Mouse (Mus musculus) brain, embryonic 14.5 days (tissue): ENCODE measurements around the gene Zfp52. TPM values are rescaled to one million over a fixed set of nuclear protein-coding genes. Genes with fewer than 3 reads are reported as not detected.
A peak's percentile ranks its signal among the peaks of the same experiment; 100 is the strongest.

Source experiments
- DNase-seq: peaks from one replicate; pipeline ENCODE4 v3.0.0-alpha.2; 2011; ENCODE audit warnings: low read depth
- CTCF ChIP-seq: fragments of 200-500 bp; IDR thresholded peaks from 2 replicates; pipeline ENCODE4 v1.5.1; 2012; ENCODE audit warnings: inconsistent platforms, mild to moderate bottlenecking, moderate library complexity, borderline replicate concordance; ENCODE audit not compliant: insufficient read depth, insufficient read length; ENCODE audit errors: extremely low read depth
- POLR2A ChIP-seq: fragments of 200-500 bp; IDR thresholded peaks from 2 replicates; pipeline ENCODE4 v1.6.1; 2012; ENCODE audit warnings: mild to moderate bottlenecking, inconsistent platforms, borderline replicate concordance; ENCODE audit not compliant: poor library complexity, insufficient read depth, insufficient read length, severe bottlenecking; ENCODE audit errors: extremely low read depth
- polyA plus RNA-seq: library from polyadenylated mRNA; depleted of rRNA; stranded (reverse); fragments of >200 nt; gene quantifications from 2 replicates; pipeline ENCODE4 v1.2.3, GENCODE M21; 2012

Zfp52 gene
- polyA plus RNA-seq, 1 experiment: 1.5 TPM

GRCm38 (mm10) chr17:21517130-21517671 is 18.1 kb upstream of the Zfp52 start:
- TF ChIP-seq CTCF: no peak
- TF ChIP-seq POLR2A: no peak
- no peak for DNase-seq

GRCm38 (mm10) chr17:21526270-21526669 is 9.1 kb upstream of the Zfp52 start:
- DNase-seq: no peak
- TF ChIP-seq POLR2A (no peak), CTCF (no peak)

GRCm38 (mm10) chr17:21530645-21531330 is 4.6 kb upstream of the Zfp52 start:
- peak; percentile 3 for DNase-seq
- TF ChIP-seq POLR2A (no peak), CTCF (no peak)

DNA sequence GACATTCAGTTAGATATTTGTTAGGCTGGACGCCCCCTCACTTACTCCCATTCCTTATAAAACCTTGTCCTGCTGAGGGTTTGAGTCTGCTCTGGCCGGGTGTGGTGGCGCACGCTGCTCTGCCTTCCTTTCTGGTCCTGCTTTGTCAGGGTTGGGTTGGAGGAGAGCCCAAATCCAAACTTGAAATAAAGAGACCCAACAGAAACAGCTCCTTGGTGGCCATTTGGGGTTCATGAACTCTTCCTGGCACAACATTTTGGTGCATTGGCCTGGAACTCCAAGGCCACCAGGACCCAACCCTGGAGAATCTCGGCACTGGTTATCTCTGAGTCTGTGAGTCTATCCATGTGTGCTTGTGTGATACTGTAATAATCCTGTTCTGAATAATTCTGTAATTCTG is 3.7 kb upstream of the Zfp52 start:
- TF ChIP-seq CTCF: no peak
- no peak for TF ChIP-seq POLR2A

DNA sequence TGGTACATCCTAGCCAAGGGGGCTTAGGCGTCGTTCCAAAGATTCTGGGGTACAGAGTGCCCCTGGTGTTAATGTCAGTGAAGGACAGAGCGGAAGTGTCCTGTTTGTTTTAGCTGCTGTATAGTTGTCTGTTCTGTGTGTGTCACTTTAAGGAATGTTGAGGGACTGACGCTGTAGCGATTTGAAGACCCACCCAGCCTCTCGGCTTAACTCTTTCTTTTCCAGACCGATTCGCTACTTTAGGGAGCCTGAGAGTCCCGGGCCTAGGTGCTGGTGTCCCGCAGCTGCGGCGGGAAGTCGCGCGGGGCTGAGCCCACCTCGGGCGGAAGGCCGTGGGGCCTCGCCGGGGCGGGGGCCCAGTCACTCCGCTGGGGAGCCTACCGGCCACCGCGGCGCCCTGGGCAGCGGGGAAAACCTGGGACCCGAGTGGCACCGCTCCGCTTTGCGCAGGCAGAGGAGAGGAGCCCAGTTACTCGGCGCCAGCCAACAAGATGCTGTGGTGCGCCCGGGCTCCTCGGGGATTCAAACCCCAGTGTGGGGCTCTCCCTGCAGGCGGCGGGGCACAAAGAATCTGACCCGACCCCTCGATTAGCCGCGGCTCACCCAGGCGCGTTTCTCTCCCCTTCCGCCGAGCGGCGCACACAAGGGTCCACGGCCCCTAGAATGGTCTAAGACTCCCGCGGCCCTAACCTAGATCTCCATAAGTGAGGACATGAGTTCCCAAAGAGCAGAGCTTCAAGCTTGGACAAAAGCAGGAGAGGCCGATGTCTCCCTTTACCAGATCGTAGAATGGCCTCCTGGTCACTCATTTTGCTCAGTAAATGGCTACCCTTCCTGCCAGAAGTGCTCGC is 3.0 kb upstream of the Zfp52 start:
- DNase-seq: peak; percentile 95
- TF ChIP-seq POLR2A: peak; percentile 30; the same call in 1 of the 2 replicates
- peak; percentile 11; the same call in 1 of the 2 replicates for TF ChIP-seq CTCF

More for the DNA sequence above, 3.7 kb upstream of the Zfp52 start:
- DNase-seq: no peak

- DNase-seq: no peak
- TF ChIP-seq POLR2A (no peak), CTCF (no peak)
Measured at GRCm38 (mm10) chr17:21533961-21534360, 1.4 kb upstream of the Zfp52 start.

DNA sequence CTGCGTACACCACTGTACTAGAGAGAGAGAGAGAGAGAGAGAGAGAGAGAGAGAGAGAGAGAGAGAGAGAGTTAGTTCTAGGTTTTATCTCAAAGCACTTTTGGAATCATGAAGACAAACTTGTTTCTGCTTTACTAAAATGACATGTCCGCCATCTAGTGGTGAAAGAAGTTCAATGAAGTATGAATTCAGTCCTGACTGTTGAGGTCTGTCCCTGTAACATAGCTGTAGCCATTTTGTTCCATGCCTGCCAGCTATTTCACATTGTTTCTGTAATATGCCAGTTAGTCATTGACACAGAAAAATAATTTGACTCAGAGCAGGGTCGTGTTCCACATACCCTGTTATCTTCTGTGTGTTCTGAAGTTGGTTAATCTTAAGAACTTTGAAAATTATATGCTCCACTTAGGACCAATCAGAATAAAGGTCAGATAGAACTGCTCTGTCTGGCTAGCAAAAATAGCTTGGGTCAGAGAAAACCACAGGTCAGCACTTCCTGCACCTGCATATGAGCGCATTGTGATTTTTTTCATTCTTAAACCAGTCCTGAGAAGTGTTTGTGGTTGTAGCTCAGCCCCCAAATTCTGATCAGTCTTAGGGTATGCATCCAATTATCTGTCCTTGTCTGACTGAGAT is 761 bp upstream of the Zfp52 start:
- DNase-seq: peak; percentile 92
- TF ChIP-seq CTCF (peak; percentile 43; the same call in 1 of the 2 replicates), POLR2A (no peak)

- no peak for DNase-seq
- no peak for TF ChIP-seq CTCF
- no peak for TF ChIP-seq POLR2A
Measured at GRCm38 (mm10) chr17:21536096-21536495, 757 bp downstream of the Zfp52 start.

- no peak for DNase-seq
- TF ChIP-seq CTCF (no peak), POLR2A (no peak)
Measured at GRCm38 (mm10) chr17:21536676-21537075, 1.3 kb downstream of the Zfp52 start.

DNA sequence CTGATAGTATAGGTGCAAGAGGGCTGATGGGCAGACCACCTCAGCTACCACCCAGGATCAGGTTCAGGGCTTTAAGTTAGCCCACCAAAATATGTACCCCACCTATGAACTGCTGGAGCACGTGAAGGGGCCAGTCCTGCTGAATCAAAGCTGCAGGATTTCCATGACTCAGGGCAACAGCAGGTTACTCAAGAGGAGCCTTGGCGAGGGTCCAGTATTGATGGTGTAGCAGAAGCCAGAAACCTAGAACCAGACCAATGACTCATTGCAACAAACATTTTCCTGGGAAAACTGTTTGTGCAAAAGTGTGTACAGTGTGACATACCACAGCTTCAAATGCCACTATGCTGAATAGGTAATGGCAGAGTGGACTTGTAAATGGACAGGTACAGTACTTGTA is 22.5 kb downstream of the Zfp52 start:
- DNase-seq: no peak
- TF ChIP-seq CTCF (no peak), POLR2A (no peak)

GRCm38 (mm10) chr17:21566220-21566619 is 30.9 kb downstream of the Zfp52 start:
- TF ChIP-seq POLR2A: no peak
- TF ChIP-seq CTCF: peak; percentile 63; the same call in 1 of the 2 replicates
- peak; percentile 91 for DNase-seq
